Mouse (Mus musculus) kidney, embryonic 14.5 days (tissue): ENCODE data around the gene Uba6. TPM values are rescaled to one million over a fixed set of nuclear protein-coding genes. Genes with fewer than 3 reads are reported as not detected.

Experiments used
- ATAC-seq: fragments of 200-750 bp; cut with Nextera tagmentation; 2 replicates; pipeline ENCODE4 v1.8.0; 2017; ENCODE audit warnings: moderate number of reproducible peaks, mild to moderate bottlenecking, moderate TSS enrichment, moderate library complexity; ENCODE audit not compliant: low FRiP score, low TSS enrichment
- H3K27ac ChIP-seq: fragments of 300-500 bp; sonication (generic); 2 replicates; pipeline ENCODE4 v1.5.1; 2014; ENCODE audit warnings: low read depth, mild to moderate bottlenecking, low read length, moderate library complexity, mixed read lengths
- H3K27me3 ChIP-seq: fragments of 300-500 bp; sonication (generic); 2 replicates; pipeline ENCODE4 v1.6.1; 2014; ENCODE audit warnings: mild to moderate bottlenecking, low read length; ENCODE audit not compliant: control insufficient read depth, insufficient read depth
- H3K36me3 ChIP-seq: fragments of 300-500 bp; sonication (generic); 2 replicates; pipeline ENCODE4 v1.6.1; 2014; ENCODE audit warnings: low read length, mixed read lengths; ENCODE audit not compliant: control insufficient read depth, insufficient read depth
- H3K4me1 ChIP-seq: fragments of 300-500 bp; sonication (generic); 2 replicates; pipeline ENCODE4 v1.6.1; 2014; ENCODE audit warnings: low read length, mixed read lengths; ENCODE audit not compliant: control insufficient read depth, insufficient read depth
- H3K4me2 ChIP-seq: fragments of 300-500 bp; sonication (generic); replicated peaks from 2 replicates; pipeline ENCODE4 v1.6.1; 2014; ENCODE audit warnings: low read depth, mild to moderate bottlenecking, low read length
- H3K4me3 ChIP-seq: fragments of 300-500 bp; sonication (generic); 2 replicates; pipeline ENCODE4 v1.5.1; 2014; ENCODE audit warnings: mild to moderate bottlenecking, low read length
- H3K9ac ChIP-seq: fragments of 300-500 bp; sonication (generic); 2 replicates; pipeline ENCODE4 v1.6.1; 2014; ENCODE audit warnings: low read depth, mild to moderate bottlenecking, low read length, moderate library complexity
- H3K9me3 ChIP-seq: fragments of 300-500 bp; sonication (generic); 2 replicates; pipeline ENCODE4 v1.6.1; 2016; ENCODE audit warnings: low read length; ENCODE audit not compliant: control insufficient read depth
- WGBS: fragments of 180-500 bp; shearing (Covaris S2); extraction: QIAGEN DNeasy Blood & Tissue Kit; methylation state at CpG from one replicate; pipeline ENCODE4 v1.1.7; 2014; 5-methylcytosine and 5-hydroxymethylcytosine counted together
- polyA plus RNA-seq: library from polyadenylated mRNA; unstranded; fragments of >200 nt; fragmentation: Nextera tagmentation; extraction: Ambion mirVana; gene quantifications from 2 replicates; pipeline ENCODE4 v1.2.1, GENCODE M21; 2014

Uba6 gene
- polyA plus RNA-seq, 1 experiment from 2014 or later = 21.2 TPM

DNA sequence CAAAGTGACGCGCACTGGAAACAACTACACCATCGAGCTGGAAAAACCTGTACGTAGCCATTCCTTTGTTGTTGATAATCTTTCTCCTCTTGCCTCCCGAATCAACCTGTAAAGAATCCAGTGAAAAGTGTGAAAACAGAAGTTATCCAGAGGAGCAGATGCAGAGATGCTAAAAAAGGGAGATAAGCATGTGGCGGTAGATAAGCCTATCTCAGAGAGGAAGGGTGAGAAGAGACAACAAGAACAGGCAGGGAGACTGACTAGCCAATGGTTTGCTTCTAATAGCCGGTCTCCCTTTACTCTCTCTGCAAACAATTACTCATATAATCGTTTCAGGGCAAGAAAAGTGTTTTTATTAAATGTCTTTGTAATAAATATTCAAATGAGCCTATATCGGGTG is 77.8 kb downstream of the Uba6 start:
- Histone ChIP-seq H3K9me3 (no peaks in the 10 kb centered on the region), H3K27ac (no peak overlapping the region), H3K36me3 (no peaks in the 10 kb centered on the region), H3K4me1 (no peaks in the 10 kb centered on the region), H3K27me3 (no peaks in the 10 kb centered on the region), H3K9ac (no peak overlapping the region), H3K4me2 (no peak overlapping the region), H3K4me3 (no peak overlapping the region)
- ATAC-seq = no peak
- WGBS = 88% methylated on average over 9 of the region's 9 CpGs

DNA sequence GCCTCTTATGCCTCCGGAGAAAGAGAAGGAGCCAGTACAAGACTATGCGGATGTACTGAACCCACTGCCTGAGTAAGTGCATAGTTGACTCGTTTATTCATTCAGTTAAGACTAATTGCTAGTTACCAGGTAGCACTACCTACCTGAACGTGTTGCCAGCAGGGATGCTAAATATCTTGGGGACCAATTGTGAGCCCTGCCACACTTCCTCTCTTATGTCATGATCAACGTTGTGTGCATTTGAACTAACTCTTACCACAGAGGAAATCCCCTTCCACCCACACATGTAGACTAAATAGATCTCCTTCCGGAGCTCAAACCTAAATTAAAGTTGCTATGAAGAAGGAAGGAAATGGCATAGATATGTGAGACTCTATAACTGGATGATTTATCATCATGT is 85.9 kb downstream of the Uba6 start:
- Histone ChIP-seq H3K27ac (no peak overlapping the region), H3K4me2 (no peak overlapping the region), H3K4me1 (no peaks in the 10 kb centered on the region), H3K9ac (no peak overlapping the region), H3K9me3 (no peaks in the 10 kb centered on the region), H3K27me3 (no peaks in the 10 kb centered on the region), H3K4me3 (no peak overlapping the region), H3K36me3 (no peaks in the 10 kb centered on the region)
- WGBS = 81% methylated on average over 6 of the region's 6 CpGs
- ATAC-seq = no peak

DNA sequence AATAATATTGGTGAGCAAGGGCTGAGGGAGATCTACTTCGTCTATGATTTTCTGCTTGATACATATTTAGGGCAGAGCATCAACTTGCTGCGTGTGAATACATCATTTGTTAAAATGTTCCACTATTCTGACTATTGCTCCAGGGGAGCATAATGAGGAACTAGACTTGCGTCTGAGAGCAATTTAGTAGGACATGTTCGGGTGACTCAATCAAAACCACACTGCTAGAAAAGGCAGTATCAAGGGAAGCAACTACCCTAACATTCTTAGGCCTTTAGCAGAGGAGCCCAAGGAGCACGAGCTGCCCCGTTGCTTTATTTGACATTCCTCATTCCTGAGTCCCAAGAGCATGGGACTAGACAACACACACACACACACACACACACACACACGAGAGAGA is 87.6 kb downstream of the Uba6 start:
- no peaks in the 10 kb centered on the region for H3K27me3 ChIP-seq
- H3K4me2 ChIP-seq = no peak overlapping the region
- no peak overlapping the region for H3K4me3 ChIP-seq
- 85% methylated on average over 7 of the region's 7 CpGs for WGBS
- ATAC-seq = no peak
- H3K27ac ChIP-seq = no peak overlapping the region
- no peaks in the 10 kb centered on the region for H3K36me3 ChIP-seq
- no peak overlapping the region for H3K9ac ChIP-seq
- no peaks in the 10 kb centered on the region for H3K9me3 ChIP-seq
- no peaks in the 10 kb centered on the region for H3K4me1 ChIP-seq

DNA sequence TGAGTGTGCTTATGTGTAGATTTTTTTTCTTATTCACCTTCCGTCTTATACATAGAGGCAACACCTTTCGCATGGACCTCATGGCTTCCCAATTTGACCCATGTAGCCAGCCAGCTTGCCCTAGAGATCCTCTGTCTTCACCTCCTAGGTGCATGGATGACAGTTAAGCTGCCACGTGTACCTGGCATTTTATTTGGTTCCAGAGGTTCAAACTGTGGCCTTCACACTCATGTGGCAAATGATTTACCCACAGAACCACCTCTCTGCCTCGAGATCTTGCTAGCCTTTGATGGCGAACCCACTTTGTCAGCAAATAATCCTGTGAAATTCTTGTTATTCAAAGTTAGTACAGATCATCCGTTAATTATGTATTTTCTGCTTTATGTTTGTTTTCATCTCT is 88.6 kb downstream of the Uba6 start:
- ATAC-seq = no peak
- Histone ChIP-seq H3K27me3 (no peaks in the 10 kb centered on the region), H3K4me3 (no peak overlapping the region), H3K4me2 (no peak overlapping the region), H3K4me1 (no peaks in the 10 kb centered on the region), H3K36me3 (no peaks in the 10 kb centered on the region), H3K9ac (no peak overlapping the region), H3K27ac (no peak overlapping the region), H3K9me3 (no peaks in the 10 kb centered on the region)
- WGBS = 80% methylated on average over 6 of the region's 6 CpGs

DNA sequence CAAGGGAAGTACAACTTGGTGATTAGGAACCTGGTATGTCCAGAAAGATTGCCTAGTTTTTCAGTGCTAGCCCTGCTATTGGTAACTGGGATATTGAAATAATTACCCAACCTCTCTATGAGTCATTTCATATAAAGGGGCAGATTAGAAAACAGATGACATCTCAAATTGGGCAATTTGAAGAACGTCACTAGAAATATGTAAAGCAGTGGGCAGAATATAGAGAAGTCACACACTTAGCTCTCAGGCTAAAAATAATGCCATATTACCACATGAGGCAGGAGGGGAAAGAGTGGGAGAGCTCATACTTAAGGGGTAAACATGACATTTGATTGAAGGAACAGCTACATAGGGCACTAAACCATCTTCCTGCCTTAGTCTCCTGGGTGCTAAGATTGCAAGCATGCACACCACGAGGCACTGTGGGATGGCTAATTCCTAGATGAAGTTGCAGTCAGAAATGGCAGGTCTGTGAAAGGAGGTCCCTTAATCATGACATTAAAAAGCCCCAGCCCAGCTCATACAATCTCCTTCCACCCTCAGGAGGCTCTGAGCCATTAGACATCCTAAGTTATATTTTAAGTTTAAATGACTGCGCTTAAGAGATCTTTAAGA is 93.8 kb downstream of the Uba6 start:
- ATAC-seq = no peak
- H3K4me3 ChIP-seq = no peak overlapping the region
- H3K4me2 ChIP-seq = no peak overlapping the region
- no peaks in the 10 kb centered on the region for H3K36me3 ChIP-seq
- no peaks in the 10 kb centered on the region; the same call in 1 of the 2 replicates for H3K27me3 ChIP-seq
- no peak overlapping the region for H3K27ac ChIP-seq
- H3K9ac ChIP-seq = no peak overlapping the region
- WGBS = 86% methylated on average over 3 of the region's 3 CpGs
- no peaks in the 10 kb centered on the region for H3K9me3 ChIP-seq
- no peaks in the 10 kb centered on the region for H3K4me1 ChIP-seq

DNA sequence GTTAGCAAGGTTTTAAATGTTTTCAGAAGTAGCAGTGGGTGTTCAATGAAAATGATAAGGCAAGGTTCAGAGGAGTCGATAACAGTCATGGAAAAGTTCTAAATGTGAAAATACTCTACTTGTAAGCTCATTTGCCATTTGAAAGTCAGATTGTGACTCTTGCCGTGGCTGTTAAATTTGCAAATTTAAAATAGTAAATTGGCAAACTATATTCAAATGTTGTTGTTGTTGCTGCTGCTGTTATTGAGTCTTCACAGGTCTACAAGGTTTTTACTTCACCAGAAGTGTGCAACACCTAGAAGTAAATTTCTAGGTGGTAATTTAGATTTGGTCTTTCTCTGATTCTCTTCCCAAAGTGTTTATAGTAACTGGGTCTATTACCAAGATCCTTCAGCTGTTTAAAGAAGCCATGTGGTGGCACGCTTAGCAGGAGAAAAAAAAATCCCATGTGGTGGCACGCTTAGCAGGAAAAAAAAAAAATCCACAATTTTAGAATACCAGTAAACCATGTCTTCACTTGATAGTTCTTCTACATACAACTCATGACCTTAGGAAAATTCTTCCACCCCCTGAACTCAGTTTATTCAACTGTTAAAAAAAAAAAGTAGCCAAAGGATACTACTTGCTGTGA is 99.7 kb downstream of the Uba6 start:
- no peaks in the 10 kb centered on the region for H3K9me3 ChIP-seq
- no peak overlapping the region for H3K4me2 ChIP-seq
- no peak for ATAC-seq
- H3K27me3 ChIP-seq = no peaks in the 10 kb centered on the region; the same call in 1 of the 2 replicates
- no peak overlapping the region for H3K4me3 ChIP-seq
- H3K9ac ChIP-seq = no peak overlapping the region
- no peaks in the 10 kb centered on the region for H3K4me1 ChIP-seq
- H3K36me3 ChIP-seq = no peaks in the 10 kb centered on the region
- 82% methylated on average over 4 of the region's 4 CpGs for WGBS
- no peak overlapping the region for H3K27ac ChIP-seq

DNA sequence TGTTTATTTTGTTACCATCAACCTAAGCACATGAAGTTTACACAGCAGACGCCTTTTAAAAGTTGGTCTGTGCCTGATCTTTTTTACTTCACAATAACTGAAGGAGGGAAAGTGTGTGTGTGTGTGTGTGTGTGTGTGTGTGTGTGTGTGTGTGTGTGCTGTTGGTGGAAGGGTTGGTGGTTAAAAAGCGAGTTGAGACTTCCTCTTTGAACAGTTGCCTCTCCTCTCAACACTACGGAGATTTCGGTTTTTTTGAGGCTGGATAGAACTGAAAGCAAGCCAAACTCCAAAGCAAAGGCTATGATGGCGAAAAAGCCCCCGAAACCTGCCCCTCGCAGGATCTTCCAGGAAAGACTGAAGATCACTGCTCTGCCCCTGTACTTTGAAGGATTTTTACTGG is 101.1 kb downstream of the Uba6 start, which contains the start of gene Stap1:
TSS of gene Stap1 (plus strand) at position 209 of the 400 bp plus-strand sequence.
- no peak within 1 kb of the TSS for H3K4me3 ChIP-seq

DNA sequence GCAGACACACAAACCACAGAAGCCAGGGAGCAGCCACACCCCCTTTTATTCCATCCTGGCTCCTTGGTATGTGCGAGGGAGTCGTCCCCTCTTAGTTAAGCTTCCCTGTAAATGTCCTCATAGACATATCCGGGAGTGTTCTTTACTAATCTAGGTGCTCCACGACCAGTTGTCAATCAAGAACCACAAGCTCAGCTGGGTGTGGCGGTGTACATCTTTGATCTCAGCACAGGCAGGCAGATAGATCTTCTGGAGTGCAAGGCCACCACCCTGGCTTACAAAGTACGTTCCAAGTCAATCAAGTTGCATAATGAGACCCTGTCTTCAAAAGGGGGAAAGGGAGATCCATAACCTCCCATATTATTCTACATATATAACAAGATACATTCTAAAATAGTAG is 103.5 kb downstream of the Uba6 start:
- H3K27ac ChIP-seq = no peak overlapping the region
- no peak overlapping the region for H3K4me2 ChIP-seq
- no peaks in the 10 kb centered on the region for H3K36me3 ChIP-seq
- no peaks in the 10 kb centered on the region for H3K27me3 ChIP-seq
- no peak overlapping the region for H3K4me3 ChIP-seq
- no peak for ATAC-seq
- H3K9ac ChIP-seq = no peak overlapping the region
- no peaks in the 10 kb centered on the region for H3K9me3 ChIP-seq
- no peaks in the 10 kb centered on the region for H3K4me1 ChIP-seq
- WGBS = 71% methylated on average over 6 of the region's 6 CpGs

More for the DNA sequence above, 101.1 kb downstream of the Uba6 start, which contains the start of gene Stap1:
- H3K27ac ChIP-seq = no peak within 1 kb of the TSS
- H3K36me3 ChIP-seq = no peaks in the 10 kb centered on the region
- no peaks in the 10 kb centered on the region for H3K9me3 ChIP-seq
- no peak for ATAC-seq
- no peak within 1 kb of the TSS for H3K4me2 ChIP-seq
- 81% methylated on average over 7 of the region's 7 CpGs for WGBS
- no peaks in the 10 kb centered on the region for H3K4me1 ChIP-seq
- H3K27me3 ChIP-seq = no peaks in the 10 kb centered on the region; the same call in 1 of the 2 replicates
- H3K9ac ChIP-seq = no peak within 1 kb of the TSS

DNA sequence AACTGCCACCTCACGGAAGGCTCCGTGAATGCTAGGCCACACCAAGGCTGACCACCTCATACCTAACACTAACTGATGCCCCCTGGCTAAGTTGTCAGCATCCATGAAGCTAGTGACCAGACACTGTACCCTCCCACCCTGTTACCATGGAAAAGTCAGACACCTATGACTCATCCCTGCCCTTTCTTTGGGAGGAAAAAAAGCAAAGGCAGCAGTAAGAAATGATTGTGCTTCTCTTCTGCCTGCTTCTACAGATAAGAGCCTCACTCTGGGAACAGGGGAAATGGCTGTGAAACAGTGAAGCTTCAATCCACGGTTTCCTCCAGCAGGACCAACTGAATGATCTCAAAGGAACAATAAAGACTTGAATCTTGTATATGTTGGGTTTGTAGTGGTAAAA is 104.2 kb downstream of the Uba6 start:
- H3K27me3 ChIP-seq = no peaks in the 10 kb centered on the region
- no peak overlapping the region for H3K9ac ChIP-seq
- WGBS = 69% methylated on average over 3 of the region's 3 CpGs
- H3K9me3 ChIP-seq = no peaks in the 10 kb centered on the region
- no peaks in the 10 kb centered on the region for H3K4me1 ChIP-seq
- no peak overlapping the region for H3K4me2 ChIP-seq
- H3K36me3 ChIP-seq = no peaks in the 10 kb centered on the region
- no peak overlapping the region for H3K4me3 ChIP-seq
- no peak for ATAC-seq
- H3K27ac ChIP-seq = no peak overlapping the region
